Mouse (Mus musculus): Measurements from ENCODE around the gene Spryd3.

- TF ChIP-seq ZNF384 (IDR thresholded peaks at IDR 0.05; ENCODE audit: low read depth, low read length): no peak
- no peak for TF ChIP-seq HCFC1 (IDR thresholded peaks at IDR 0.05; ENCODE audit: borderline replicate concordance, insufficient read depth, low read length)
- no peak for TF ChIP-seq MAFK (IDR thresholded peaks at IDR 0.05; ENCODE audit: insufficient read depth, low read depth, low read length)
- no peak for TF ChIP-seq CHD2 (IDR thresholded peaks at IDR 0.05; ENCODE audit: low read depth, low read length)
- no peak for TF ChIP-seq ZC3H11A (IDR thresholded peaks at IDR 0.05; ENCODE audit: borderline replicate concordance, low read depth, low read length)
These were observed 22.4 kb downstream of the Spryd3 start for GRCm38 (mm10) chr15:102113674-102114073.

Measured in ES-E14 (cell line).